Mouse (Mus musculus) ES-E14 (cell line): ENCODE data around the gene Abcf3.

Experiments used
- HCFC1 ChIP-seq: IDR thresholded peaks from 2 replicates; pipeline ENCODE4 v1.6.1; 2012; ENCODE audit warnings: low read length, inconsistent platforms, borderline replicate concordance; ENCODE audit not compliant: insufficient read depth
- MAFK ChIP-seq: IDR thresholded peaks from 2 replicates; pipeline ENCODE4 v1.6.1; 2014; ENCODE audit warnings: mild to moderate bottlenecking, low read depth, low read length, inconsistent platforms; ENCODE audit not compliant: insufficient read depth
- ZNF384 ChIP-seq: IDR thresholded peaks from 2 replicates; pipeline ENCODE4 v1.6.1; 2012; ENCODE audit warnings: low read depth, low read length, inconsistent platforms

- no peak for TF ChIP-seq MAFK
- TF ChIP-seq HCFC1 = no peak
- no peak for TF ChIP-seq ZNF384
Observed at GRCm38 (mm10) chr16:20536081-20536665, 12.2 kb upstream of the Abcf3 start.
